Mouse (Mus musculus) brain, embryonic 14.5 days (tissue): Measurements from ENCODE around the gene Klf7. TPM values are rescaled to one million over a fixed set of nuclear protein-coding genes. Genes with fewer than 3 reads are reported as not detected.

ENCODE experiments used
- DNase-seq: peaks from one replicate; pipeline ENCODE4 v3.0.0-alpha.2; 2011; ENCODE audit warnings: low read depth
- CTCF ChIP-seq: fragments of 200-500 bp; IDR thresholded peaks from 2 replicates; pipeline ENCODE4 v1.5.1; 2012; ENCODE audit warnings: inconsistent platforms, mild to moderate bottlenecking, moderate library complexity, borderline replicate concordance; ENCODE audit not compliant: insufficient read depth, insufficient read length; ENCODE audit errors: extremely low read depth
- POLR2A ChIP-seq: fragments of 200-500 bp; IDR thresholded peaks from 2 replicates; pipeline ENCODE4 v1.6.1; 2012; ENCODE audit warnings: mild to moderate bottlenecking, inconsistent platforms, borderline replicate concordance; ENCODE audit not compliant: poor library complexity, insufficient read depth, insufficient read length, severe bottlenecking; ENCODE audit errors: extremely low read depth
- polyA plus RNA-seq: library from polyadenylated mRNA; depleted of rRNA; stranded (reverse); fragments of >200 nt; gene quantifications from 2 replicates; pipeline ENCODE4 v1.2.3, GENCODE M21; 2012

Gene Klf7
- polyA plus RNA-seq, 1 experiment, result 42.7 TPM

- no peak for DNase-seq
- TF ChIP-seq CTCF, result no peak
- no peak for TF ChIP-seq POLR2A
Measured at GRCm38 (mm10) chr1:64093018-64093417, 29.1 kb downstream of the Klf7 start.

GRCm38 (mm10) chr1:64091591-64091990, 30.5 kb downstream of the Klf7 start:
- TF ChIP-seq CTCF, result no peak
- no peak for TF ChIP-seq POLR2A
- DNase-seq, result peak; percentile 41

- no peak for DNase-seq
- TF ChIP-seq POLR2A (no peak), CTCF (no peak)
Measured at GRCm38 (mm10) chr1:64090566-64090965, 31.5 kb downstream of the Klf7 start.

GRCm38 (mm10) chr1:64089691-64090090, 32.4 kb downstream of the Klf7 start:
- no peak for DNase-seq
- no peak for TF ChIP-seq POLR2A
- no peak for TF ChIP-seq CTCF

GRCm38 (mm10) chr1:64088604-64089320, 33.3 kb downstream of the Klf7 start:
- peak; percentile 43 for DNase-seq
- TF ChIP-seq POLR2A (no peak), CTCF (no peak)

GRCm38 (mm10) chr1:64087657-64088603, 34.2 kb downstream of the Klf7 start:
- DNase-seq, result peak; percentile 94
- TF ChIP-seq POLR2A, result no peak
- peak; percentile 39; the same call in 1 of the 2 replicates for TF ChIP-seq CTCF

GRCm38 (mm10) chr1:64085875-64086274, 36.2 kb downstream of the Klf7 start:
- DNase-seq, result no peak
- TF ChIP-seq POLR2A (no peak), CTCF (no peak)

- TF ChIP-seq CTCF, result no peak
- no peak for TF ChIP-seq POLR2A
- no peak for DNase-seq
Measured at GRCm38 (mm10) chr1:64085361-64085760, 36.7 kb downstream of the Klf7 start.

- TF ChIP-seq POLR2A, result no peak
- no peak for TF ChIP-seq CTCF
- no peak for DNase-seq
Measured at GRCm38 (mm10) chr1:64084706-64085105, 37.4 kb downstream of the Klf7 start.

GRCm38 (mm10) chr1:64081791-64082190, 40.3 kb downstream of the Klf7 start:
- TF ChIP-seq CTCF, result no peak
- TF ChIP-seq POLR2A, result no peak
- no peak for DNase-seq

GRCm38 (mm10) chr1:64081217-64081616, 40.9 kb downstream of the Klf7 start:
- no peak for DNase-seq
- TF ChIP-seq POLR2A, result no peak
